Mouse (Mus musculus): ENCODE data around the gene Sh2b1.

DNA sequence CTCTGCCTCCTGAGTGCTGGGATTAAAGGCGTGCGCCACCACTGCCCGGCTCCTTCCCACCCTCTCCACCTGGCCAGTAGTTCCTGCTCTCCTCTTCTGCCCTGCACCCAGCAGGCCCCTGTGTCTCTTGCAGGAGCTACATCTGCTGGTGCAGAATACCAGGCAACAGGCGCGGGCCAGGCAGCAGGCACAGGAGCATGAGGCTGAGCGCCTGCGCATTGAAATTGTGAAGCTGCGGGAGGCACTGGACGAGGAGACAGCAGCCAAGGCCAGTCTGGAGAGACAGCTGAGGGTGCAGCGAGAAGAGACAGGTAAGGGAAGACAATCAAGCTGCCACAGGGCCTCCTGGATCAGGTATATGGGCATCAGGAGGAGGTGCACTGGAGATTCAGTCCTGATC is 31.2 kb downstream of the Sh2b1 start:
- no peak for TF ChIP-seq CTCF (IDR thresholded peaks at IDR 0.05; ENCODE audit: low read depth)
- TF ChIP-seq EP300 (IDR thresholded peaks at IDR 0.05; ENCODE audit: low read depth), result no peak
